Mouse (Mus musculus): Measurements from ENCODE around the gene Tex29. TPM values are rescaled to one million over a fixed set of nuclear protein-coding genes. Genes with fewer than 3 reads are reported as not detected.
A peak's percentile ranks its signal among the peaks of the same experiment; 100 is the strongest.
"Not testable (repeated sequence)": the region's sequence is repeated elsewhere in the genome, so short reads cannot be mapped to it uniquely, and the experiment has no call there.

The Tex29 gene
- polyA plus RNA-seq, 1 experiment, result not detected

DNA sequence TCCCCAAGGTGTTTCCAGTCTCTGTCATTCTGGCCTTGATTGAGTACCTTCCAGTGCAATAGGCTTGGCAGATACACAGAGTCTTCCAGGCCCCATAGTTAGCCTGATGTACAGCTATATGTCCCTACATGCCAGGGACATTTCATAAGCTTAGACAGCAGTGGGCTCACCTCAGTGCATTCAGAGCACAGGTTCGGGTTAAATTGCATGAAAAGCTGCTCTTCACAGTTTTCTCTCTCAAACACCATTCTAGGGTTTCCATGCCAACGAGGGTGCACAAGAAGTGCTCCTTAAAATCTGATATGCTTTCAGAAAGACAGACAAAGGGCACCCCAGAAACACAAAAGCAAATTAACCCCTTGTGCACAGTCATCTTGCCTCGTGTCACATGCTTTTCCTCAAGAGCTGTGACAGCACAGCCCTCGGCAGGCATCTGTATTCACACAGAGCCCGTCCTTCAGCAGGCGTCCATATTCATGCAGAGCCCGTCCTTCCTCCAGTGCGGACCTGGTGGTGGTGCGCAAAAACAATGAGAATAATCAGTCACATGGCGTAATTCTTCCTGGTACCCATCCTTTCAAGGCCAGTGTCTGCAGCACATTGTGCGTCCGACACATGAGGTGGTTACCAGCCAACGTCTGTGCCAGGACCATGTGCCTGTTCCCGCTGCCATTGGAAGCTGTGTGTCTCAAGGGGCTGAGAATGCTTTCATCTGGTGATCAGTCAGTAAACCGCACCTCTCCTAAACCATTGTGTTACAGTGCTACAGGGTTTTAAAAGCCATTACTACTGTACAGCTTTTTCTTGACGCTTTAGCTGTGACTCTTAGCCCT, 9.8 kb upstream of the Tex29 start:
- no peak for DNase-seq (ENCODE audit: extremely low spot score in 1 of 2, low spot score in 1 of 2)

DNA sequence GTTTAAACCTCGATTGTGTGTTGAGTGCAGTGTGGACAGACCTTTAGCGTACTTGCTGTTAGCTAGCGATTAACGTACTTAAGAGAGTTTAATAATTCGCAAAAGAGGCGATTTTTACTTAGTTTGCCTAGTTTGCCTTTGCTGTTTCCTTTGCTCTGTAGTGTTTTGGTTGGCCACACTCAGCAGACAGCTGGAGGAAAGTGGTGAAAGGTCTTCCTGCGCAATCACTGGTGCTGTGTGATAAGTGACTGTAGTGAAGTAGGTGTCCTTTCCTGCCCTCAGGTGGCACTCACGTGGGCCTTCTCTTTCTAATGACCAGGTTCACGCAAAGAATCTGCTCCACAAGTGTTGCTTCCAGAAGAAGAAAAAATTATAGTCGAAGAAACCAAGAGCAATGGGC, 9.1 kb upstream of the Tex29 start:
- no peak for DNase-seq (ENCODE audit: extremely low spot score in 1 of 2, low spot score in 1 of 2)

DNA sequence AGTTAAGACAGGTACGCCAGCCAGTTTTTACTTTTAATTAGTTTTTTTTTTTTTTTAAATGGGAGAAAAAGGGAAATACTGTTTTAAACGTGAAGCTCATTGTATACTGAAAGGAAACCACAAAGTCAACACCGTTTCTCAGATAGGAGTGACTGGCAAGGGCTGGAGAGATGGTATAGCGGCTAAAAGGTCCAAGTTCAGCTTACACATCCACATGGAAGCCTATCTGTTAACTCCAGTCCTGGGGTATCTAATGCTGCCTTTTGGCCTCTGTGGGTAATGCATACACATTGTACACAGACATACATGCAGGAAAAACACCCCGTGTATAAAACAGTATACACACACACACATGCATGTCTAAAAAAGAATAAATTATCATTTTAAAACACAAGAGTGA, 8.3 kb upstream of the Tex29 start:
- no peak for DNase-seq (ENCODE audit: extremely low spot score in 1 of 2, low spot score in 1 of 2)

DNA sequence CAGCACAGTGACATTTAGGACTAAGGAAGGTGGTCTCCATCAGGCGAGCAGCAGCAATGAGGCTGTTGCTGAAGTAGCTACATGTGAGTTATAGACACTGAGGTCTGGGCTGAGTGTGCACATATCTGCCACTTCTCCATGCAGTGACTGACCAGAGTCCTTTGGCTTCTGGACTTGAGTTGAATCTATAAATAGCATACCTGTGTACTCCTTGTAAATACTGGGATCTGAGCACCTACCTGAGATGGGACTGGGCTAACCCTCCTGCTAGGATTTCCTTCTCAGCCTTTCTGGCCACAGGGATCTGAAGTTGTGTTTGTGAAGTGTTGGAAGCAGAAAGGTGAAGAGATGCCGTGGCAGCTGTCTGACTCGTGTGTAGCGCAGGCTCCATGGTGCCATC, 7.1 kb upstream of the Tex29 start:
- DNase-seq (ENCODE audit: extremely low spot score in 1 of 2, low spot score in 1 of 2), result no peak

DNA sequence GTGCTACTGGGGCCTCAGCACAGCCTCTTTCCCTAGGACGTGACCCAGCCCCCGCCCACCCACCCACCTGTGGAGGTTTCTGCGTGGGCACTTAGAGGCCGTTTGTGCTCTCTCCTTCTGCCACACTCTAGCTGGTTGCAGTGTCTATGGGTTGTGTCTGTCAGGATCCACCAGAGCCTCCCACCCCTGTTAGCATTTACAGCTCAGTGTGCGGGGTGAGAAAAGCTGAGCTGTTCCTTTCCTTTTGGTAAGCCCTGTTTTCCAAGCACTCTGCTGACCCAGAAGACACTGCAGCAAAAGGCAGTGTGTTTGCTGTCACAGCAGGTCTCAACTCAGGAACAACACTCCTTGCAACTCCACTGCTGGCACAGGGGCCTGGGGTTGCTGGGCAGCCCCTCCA, 6.1 kb upstream of the Tex29 start:
- no peak for DNase-seq (ENCODE audit: extremely low spot score in 1 of 2, low spot score in 1 of 2)

DNA sequence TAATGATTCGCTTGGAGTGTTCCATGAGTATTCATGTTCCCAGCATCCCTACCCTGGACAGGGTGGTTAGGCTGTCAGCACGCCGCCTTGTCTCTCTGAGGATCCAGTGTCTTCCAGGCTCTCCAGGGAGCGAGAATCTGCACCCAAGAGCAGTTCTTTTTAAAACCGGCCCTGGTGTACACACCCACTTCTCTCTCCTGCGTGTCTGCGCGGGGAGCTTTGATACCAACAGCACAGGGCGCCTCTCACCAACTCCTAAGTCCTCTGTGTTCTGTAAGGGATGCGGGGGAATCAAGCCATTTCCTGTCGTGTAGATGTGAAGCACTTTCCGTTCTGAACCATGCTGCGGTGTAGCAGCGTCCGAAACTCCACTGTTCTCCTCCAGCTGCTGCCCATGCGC, 5.6 kb upstream of the Tex29 start:
- no peak for DNase-seq (ENCODE audit: extremely low spot score in 1 of 2, low spot score in 1 of 2)

DNA sequence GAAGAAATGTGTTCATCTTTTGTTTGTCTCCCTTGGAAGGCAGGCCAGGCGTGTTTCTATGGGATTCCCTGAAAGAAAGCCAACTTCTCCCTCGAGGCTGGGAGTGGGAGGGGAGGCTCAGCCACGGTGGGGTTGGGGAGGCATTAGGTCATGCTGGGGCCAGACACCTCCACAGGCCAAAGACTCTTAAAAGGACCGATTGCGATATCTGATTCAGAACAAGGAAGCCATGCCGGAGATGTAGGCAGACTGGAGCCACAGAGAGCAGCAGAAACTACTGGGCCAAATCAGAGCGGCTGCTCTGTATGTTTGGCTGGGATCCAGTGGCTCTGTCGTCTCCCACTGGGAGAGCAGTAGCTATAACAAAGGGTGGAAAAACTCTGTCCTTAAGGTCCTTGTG, 1.3 kb downstream of the Tex29 start:
- DNase-seq (ENCODE audit: extremely low spot score in 1 of 2, low spot score in 1 of 2), result no peak

DNA sequence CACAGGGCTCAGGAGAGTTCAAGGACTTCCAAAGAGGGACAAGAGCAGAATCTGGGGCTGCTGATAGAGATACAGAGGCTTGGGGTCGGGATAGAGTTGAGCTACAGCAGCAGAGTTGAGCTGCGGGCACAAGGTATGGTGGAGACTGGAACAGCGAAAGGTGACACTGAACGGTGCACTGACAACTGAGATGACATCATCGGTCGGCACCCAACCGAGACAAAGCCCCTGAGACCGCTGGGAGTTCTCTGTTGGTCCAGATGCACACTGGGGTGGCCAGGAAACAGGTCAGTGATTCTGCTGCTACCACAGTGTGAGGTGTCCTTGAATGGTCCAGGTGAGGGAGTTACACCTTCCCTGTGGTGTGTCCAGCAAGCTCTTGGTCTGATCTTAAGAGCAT, 2.5 kb downstream of the Tex29 start:
- no peak for DNase-seq (ENCODE audit: extremely low spot score in 1 of 2, low spot score in 1 of 2)

DNA sequence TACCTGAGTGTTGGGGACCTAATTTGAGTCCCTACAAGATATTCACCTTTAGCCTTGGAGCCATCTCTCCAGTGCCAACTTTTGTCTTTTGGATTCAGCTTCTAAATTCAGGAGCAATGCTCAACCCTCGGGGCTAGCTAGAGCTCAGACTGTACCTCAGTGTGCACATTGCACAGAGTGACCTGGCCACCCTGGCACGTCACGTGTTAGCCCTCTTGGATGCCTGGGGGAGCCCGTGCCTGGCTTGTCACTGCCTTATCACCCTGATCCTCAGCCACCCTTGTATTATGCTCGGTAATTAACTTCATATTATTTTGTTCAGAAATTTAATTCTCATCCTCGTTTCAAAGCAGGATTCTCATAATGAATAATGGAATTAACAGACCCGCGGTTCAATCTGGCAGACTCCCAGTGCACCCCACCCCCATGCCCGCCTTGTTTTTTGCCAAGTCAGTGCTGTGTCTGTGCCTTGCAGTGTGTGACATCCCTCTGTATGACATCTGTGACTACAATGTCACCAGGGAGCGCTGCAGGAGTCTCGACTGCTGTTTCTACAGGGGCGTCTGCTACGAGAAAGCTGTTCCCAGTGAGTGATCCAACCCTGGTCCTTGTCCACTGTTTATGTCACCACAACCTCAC, 3.5 kb downstream of the Tex29 start:
- DNase-seq (ENCODE audit: extremely low spot score in 1 of 2, low spot score in 1 of 2), result no peak

DNA sequence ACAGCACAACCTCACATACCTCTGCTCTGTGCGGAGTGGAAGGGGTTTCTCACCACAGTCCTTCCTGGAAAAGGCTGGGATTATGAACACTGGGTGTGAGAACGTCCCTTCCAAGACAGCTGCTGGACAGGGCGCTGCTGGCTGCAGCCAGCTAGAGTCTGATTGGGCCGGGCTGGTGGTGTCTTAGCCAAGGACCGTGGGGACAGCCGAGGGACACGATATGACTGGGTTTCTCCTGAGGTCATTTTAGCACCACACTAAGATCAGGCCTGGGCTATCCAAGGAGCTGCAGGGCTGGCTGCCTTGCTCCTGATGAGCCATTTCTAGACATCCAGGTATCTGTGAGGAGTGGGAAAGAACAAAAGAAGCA, 4.0 kb downstream of the Tex29 start:
- no peak for DNase-seq (ENCODE audit: extremely low spot score in 1 of 2, low spot score in 1 of 2)

DNA sequence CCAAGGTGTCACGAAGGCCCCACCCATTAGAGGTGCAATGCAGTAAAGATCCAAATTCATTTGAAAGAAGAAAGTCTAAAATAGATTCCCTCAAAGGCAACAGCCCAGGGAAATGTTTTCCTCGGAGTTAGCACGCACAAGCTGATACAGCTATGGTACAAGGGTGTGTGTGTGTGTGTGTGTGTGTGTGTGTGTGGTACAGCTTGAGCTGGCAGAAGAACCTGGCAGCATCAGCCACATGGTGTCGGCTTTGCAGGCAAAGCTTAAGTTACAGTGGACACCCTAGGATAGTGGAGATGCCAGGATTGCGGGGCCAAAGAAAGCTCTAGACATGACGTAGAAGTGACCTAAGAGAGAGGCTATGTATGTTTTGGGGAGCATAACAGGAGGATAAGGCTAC, 6.5 kb downstream of the Tex29 start:
- DNase-seq (ENCODE audit: extremely low spot score in 1 of 2, low spot score in 1 of 2), result no peak

DNA sequence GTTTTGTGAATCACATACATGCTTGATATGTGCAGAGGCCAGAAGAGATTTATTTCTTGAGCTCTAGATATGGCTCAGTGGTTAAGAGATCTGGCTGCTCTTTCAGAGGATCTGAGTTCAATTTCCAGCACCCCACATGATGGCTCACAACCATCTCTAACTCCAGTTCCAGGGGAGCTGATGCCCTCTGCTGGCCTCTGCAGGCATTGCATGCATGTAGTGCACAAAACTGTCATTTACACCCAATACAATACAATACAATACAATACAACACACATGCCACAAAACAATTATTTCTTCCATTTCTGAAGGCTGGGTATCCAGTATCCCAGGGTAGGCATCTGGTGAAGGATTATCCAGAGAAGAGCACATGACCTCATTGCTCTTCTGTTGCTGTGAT, 27.6 kb downstream of the Tex29 start:
- no peak for DNase-seq (ENCODE audit: extremely low spot score in 1 of 2, low spot score in 1 of 2)

DNA sequence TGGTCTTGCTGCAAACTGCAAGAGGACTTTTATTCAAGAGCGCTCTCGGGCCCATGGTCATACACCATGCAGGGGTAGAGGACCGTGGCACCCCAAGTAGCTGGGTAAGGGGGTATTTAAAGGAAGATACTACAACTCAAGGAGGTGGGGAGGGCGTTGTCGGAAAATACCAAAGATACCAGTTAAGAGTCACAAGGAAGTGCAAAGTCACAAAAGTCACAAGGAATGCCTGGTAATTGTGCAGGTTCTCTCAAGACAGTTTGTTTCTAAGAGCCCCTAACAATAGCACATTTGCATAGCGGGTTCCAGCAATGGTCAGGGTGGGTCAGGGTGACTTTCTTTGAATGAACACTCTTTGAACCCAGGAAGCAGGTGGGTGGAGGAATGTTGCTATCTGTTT, 34.0 kb downstream of the Tex29 start:
- DNase-seq (ENCODE audit: extremely low spot score in 1 of 2, low spot score in 1 of 2), result not testable (repeated sequence)

DNA sequence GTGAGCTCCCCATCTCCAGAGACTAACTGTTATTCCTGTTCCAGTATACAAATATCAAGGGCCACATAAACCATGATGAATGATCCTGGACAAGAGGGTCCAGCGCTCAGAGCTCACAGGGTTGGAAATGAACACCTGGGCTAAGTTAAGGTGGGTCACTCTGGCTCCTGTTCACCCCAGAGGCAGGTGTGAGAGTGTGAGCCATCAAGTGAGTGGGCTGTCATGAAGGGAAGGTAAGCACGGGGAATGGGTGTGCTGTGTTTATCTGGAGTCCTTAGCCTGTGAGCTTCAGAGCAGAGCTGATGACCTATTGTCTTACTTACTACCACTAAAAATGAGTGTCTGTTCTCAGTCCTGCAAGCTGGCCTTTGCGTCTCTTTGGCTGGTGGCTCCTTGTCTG, 44.4 kb downstream of the Tex29 start:
- DNase-seq (ENCODE audit: extremely low spot score in 1 of 2, low spot score in 1 of 2), result no peak

DNA sequence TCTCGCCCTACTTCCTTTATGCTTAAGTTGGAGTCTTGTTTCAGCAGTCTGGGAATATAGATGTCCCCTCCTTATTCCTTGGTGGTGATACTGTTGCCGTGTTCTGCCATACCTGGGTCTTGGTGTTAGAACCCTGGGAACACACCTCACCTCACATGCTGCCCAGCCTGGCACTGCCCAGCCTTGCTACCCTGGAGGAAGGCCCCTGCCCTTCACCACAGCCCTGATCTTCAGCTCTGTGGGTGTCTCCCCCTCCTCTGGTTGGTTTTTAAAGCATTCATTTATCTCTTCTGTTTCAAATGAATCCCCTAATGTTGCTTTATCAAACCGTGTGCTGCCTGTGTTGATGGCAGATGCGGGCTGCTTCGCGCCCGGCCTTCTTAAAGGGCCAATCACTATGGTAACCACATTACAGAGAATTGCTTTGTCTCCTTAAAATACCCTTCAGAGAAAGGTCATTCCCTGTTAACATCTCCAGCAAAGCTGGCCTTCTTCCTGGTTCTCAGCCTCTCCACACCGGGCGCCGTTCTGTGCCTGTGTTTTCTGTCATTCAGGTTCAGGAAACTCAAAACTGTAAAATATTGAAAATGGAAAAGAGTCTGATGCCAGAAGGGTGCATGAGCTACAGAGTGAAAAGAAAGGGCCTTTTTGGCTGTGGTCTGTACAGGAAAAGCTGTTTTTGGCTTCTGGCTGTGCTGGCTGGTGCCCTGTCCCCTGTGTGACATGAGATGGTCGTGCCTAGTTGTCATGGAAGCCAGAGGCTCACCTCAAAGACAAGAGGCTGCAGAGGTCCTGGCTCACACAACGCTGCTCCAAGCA, 45.8 kb downstream of the Tex29 start:
- DNase-seq (ENCODE audit: extremely low spot score in 1 of 2, low spot score in 1 of 2), result peak in 1 of 2 experiments; percentile 5

DNA sequence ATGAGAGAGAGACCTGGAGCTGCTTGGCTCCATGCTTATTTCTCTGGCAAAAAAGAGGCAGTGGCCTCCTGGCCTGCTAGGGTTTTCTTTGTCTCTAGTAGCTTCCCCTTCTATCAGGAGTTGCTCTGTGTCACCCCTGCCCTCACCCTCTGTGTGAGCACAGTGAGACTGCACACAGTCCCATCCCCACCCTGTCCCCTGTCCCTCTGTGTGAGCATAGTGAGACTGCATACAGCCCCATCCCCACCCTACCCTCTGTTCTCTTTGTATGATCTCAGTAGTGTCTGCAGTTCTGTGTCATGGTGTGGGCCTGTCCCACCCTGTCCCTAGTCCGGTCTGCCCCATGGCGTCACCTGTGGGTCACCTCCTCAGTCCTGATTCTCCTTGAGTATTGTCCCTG, 46.5 kb downstream of the Tex29 start:
- no peak for DNase-seq (ENCODE audit: extremely low spot score in 1 of 2, low spot score in 1 of 2)

DNA sequence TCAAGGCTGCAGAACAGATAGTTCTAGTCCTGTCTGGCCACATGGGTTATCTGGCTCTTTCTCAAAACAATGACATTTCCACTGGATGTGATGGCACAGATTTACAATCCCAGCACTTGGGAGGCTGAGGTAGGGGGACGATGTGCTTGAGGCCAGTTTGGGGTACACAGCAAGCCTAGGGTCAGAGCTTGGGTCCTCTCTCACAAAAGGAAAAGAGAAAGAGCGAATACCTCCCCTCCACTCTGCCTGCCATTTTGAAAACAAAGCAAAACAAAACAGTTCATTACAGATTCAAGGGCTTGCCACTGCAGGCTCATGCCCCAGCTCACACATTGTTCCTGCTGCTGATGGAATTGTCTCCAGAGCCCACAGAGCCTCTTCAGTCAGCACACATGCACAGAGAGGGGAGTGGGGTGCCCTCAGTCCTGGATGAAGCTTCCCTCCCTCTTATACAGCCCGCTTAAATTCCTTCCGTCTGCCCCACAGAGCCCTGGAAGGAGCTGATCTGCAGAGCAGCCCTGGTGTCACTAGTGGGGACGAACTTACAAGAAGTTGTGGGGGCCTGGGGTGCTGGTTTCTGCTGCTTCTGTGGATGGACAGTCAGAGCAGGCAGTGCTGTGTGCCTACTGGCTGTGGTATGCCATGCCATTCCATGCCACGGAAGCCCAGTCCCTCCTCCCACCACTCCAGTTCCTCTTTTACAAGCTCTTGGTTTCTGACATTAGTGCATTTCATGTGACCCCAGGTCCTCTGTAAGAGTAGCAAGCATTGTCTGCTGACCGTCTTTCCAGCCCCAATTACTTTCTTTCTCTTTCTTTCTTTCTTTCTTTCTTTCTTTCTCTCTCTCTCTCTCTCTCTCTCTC, 49.1 kb downstream of the Tex29 start:
- DNase-seq (ENCODE audit: extremely low spot score in 1 of 2, low spot score in 1 of 2), result no peak

DNA sequence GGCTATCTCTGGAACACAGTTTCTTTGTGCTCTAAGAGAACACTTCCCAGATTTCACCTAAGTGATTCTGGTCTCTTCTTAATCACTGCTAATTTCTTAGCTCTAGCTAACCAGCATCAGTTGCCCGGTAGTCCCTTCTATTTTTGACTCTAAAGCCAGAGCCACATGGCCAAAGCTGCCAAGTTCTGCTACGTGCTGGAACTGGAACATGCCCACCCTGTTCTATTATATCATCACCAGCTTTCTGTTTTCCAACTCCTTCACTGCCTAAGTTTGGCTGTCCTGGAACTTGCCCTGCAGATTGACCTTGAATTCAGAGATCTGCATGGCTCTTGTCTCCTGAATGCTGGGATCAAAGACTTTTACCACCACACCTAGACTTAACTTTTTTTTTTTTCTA, 52.5 kb downstream of the Tex29 start:
- DNase-seq (ENCODE audit: extremely low spot score in 1 of 2, low spot score in 1 of 2), result no peak

DNA sequence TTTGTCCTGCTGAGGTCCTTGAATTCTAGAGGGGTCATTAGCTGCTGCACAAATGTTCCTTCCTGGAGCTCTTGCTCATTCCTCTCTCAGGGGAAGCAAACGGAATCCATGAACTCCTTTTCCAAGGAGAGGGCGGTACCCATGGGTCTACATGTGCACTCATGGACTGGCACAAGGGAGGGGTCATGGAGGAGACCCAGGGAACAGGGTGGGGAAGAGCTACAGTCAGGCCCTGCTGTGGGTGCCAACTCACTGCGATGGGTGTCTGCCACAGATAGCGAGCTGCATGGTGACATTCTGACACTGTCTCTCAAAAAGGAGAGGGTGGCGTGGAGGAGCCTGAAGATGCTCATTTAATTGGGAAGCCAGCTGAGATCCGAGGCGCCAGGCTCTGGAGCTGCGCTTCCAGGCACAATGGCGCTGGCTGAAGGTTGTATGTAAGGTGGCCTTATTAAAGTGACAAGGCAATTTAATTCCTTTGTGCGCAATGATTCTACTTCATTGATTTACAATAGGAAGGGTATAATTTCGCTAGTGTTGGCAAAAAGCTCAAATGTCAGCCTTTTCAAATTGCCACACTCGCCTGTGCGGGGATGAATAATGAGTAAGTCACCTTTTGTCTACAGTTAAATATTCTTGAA, 55.9 kb downstream of the Tex29 start:
- DNase-seq (ENCODE audit: extremely low spot score in 1 of 2, low spot score in 1 of 2), result peak in 1 of 2 experiments; percentile 4

DNA sequence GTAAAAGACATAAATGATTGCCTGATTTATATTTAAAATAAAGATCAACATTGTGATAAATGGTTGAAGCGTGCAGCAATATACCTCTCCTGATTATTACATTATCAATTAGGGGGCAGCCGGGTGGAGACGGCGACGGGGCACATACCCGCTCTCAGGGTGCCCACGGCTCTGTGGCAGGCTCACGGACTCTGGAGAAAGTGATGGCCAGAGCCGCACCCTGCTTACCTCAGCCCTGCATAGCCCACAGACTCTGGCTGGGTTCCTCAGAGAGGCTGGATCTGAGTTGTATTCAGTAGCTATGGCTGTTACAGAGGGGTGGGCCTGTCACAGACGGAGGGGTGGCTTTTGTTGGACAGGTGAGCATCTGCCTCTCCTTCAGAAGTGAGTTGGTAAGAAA, 56.4 kb downstream of the Tex29 start:
- DNase-seq (ENCODE audit: extremely low spot score in 1 of 2, low spot score in 1 of 2), result no peak

All from frontal cortex, adult 2 months (tissue).